Mouse (Mus musculus) intestine, embryonic 16.5 days (tissue): ENCODE results near the gene Tbcd. TPM values are rescaled to one million over a fixed set of nuclear protein-coding genes. Genes with fewer than 3 reads are reported as not detected.

Experiments used
- ATAC-seq: fragments of 200-750 bp; cut with Nextera tagmentation; 2 replicates; pipeline ENCODE4 v1.8.0; 2017; ENCODE audit warnings: moderate TSS enrichment, moderate library complexity
- H3K27ac ChIP-seq: fragments of 300-500 bp; sonication (generic); 2 replicates; pipeline ENCODE4 v1.5.1; 2014; ENCODE audit warnings: mild to moderate bottlenecking, low read length
- H3K27me3 ChIP-seq: fragments of 300-500 bp; sonication (generic); replicated peaks from 2 replicates; pipeline ENCODE4 v1.6.1; 2014; ENCODE audit warnings: low read length, control low read depth, mixed read lengths; ENCODE audit not compliant: control insufficient read depth, insufficient read depth
- H3K36me3 ChIP-seq: fragments of 300-500 bp; sonication (generic); 2 replicates; pipeline ENCODE4 v1.6.1; 2014; ENCODE audit warnings: low read length, control low read depth; ENCODE audit not compliant: control insufficient read depth, insufficient read depth
- H3K4me1 ChIP-seq: fragments of 300-500 bp; sonication (generic); 2 replicates; pipeline ENCODE4 v1.6.1; 2014; ENCODE audit warnings: low read length, control low read depth, mixed read lengths; ENCODE audit not compliant: control insufficient read depth, insufficient read depth
- H3K4me2 ChIP-seq: fragments of 300-500 bp; sonication (generic); 2 replicates; pipeline ENCODE4 v1.6.1; 2014; ENCODE audit warnings: low read depth, low read length, control low read depth
- H3K4me3 ChIP-seq: fragments of 300-500 bp; sonication (generic); 2 replicates; pipeline ENCODE4 v1.5.1; 2014; ENCODE audit warnings: mild to moderate bottlenecking, low read length
- H3K9ac ChIP-seq: fragments of 300-500 bp; sonication (generic); 2 replicates; pipeline ENCODE4 v1.6.1; 2014; ENCODE audit warnings: low read depth, low read length
- H3K9me3 ChIP-seq: fragments of 300-500 bp; sonication (generic); 2 replicates; pipeline ENCODE4 v1.6.1; 2016; ENCODE audit warnings: low read length, control low read depth; ENCODE audit not compliant: control insufficient read depth
- WGBS: fragments of 180-500 bp; shearing (Covaris S2); extraction: QIAGEN DNeasy Blood & Tissue Kit; methylation state at CpG from one replicate; pipeline ENCODE4 v1.1.7; 2014; 5-methylcytosine and 5-hydroxymethylcytosine counted together
- polyA plus RNA-seq: library from polyadenylated mRNA; unstranded; fragments of >200 nt; fragmentation: Nextera tagmentation; extraction: Ambion mirVana; gene quantifications from 2 replicates; pipeline ENCODE4 v1.2.1, GENCODE M21; 2015

Tbcd gene
- polyA plus RNA-seq, 1 experiment from 2014 or later, result 35.3 TPM

- H3K4me1 ChIP-seq, result no peaks in the 10 kb centered on the region
- no peak overlapping the region for H3K4me3 ChIP-seq
- no peak overlapping the region for H3K9ac ChIP-seq
- ATAC-seq, result no peak
- H3K4me2 ChIP-seq, result no peak overlapping the region
- WGBS, result 80% methylated on average over 4 of the region's 4 CpGs
- no peaks in the 10 kb centered on the region for H3K27me3 ChIP-seq
- H3K9me3 ChIP-seq, result no peaks in the 10 kb centered on the region
- no peak overlapping the region for H3K27ac ChIP-seq
- H3K36me3 ChIP-seq, result 0 out of 2 replicates have a peak, but pooled peaks cover 3% of the 10 kb centered on the region
Observed at GRCm38 (mm10) chr11:121502000-121502860, 50.5 kb downstream of the Tbcd start.

DNA sequence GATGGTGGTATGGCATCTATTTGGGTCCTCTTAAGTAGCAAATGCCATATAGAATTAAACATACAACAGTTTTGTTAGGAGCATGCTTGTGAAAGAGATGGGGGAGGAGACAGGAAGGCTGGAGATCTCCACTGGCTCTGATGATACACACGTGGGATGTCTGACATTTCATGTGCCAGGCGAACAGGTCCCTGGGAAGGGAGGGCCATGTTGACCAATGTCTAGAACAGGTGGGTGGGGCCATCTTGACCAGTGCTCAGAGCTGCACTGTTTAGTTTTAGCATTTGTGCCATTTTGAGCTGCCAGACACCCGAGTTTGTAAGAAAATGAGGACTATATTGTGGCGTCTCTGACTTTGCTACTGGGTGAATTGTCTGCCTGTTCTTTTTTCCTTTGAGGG is 56.7 kb downstream of the Tbcd start:
- Histone ChIP-seq H3K9me3 (no peaks in the 10 kb centered on the region), H3K27ac (no peak overlapping the region), H3K36me3 (no peaks in the 10 kb centered on the region), H3K9ac (no peak overlapping the region), H3K4me3 (no peak overlapping the region), H3K4me1 (peaks cover 4% of the 10 kb centered on the region; the same call in 1 of the 2 replicates), H3K27me3 (no peaks in the 10 kb centered on the region), H3K4me2 (no peak overlapping the region)
- WGBS, result 61% methylated on average over 4 of the region's 4 CpGs
- no peak for ATAC-seq

- ATAC-seq, result no peak
Observed at GRCm38 (mm10) chr11:121510512-121511246, 58.9 kb downstream of the Tbcd start.

DNA sequence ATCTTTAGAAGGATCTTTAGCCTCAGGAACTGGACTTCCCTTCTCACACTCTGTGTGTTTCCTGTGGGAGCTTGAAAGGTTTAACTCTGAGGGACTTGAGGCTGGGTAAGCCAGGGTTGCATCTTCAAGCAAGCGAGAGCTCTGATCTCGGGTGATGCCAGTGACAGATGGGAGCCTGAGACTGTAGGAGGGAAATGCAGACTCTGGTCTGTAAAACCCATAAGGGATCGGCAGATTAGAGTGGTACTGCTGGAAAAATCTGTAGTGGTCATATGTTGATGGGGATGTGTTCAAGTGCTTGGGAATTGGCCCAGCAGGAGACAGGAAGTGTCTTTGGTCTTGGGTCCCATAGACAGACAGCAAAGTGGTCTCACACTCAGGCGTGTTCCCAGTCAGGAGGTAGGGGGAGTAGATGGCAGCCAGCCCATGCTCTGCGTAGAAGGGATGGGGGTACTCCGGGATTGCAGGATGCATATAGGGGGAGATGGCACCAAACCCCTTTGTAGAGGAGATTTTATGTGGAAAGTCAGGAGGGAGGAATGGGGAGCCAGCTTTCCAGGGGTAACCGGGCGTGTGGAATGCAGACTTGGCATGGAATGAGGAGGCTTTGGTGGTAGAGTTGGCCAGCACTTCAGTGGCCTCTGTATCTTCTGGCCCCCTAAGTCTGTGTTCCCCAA is 61.3 kb downstream of the Tbcd start:
- ATAC-seq, result no peak
- H3K27ac ChIP-seq, result no peak overlapping the region
- no peaks in the 10 kb centered on the region for H3K36me3 ChIP-seq
- 91% methylated on average over 8 of the region's 8 CpGs for WGBS
- no peak overlapping the region for H3K4me3 ChIP-seq
- H3K4me1 ChIP-seq, result peaks cover 20% of the 10 kb centered on the region
- no peaks in the 10 kb centered on the region for H3K9me3 ChIP-seq
- no peak overlapping the region for H3K4me2 ChIP-seq
- H3K27me3 ChIP-seq, result no peaks in the 10 kb centered on the region
- no peak overlapping the region for H3K9ac ChIP-seq

More at GRCm38 (mm10) chr11:121510512-121511246, 58.9 kb downstream of the Tbcd start:
- Histone ChIP-seq H3K4me2 (no peak overlapping the region), H3K27me3 (no peaks in the 10 kb centered on the region), H3K4me1 (peaks cover 4% of the 10 kb centered on the region; the same call in 1 of the 2 replicates), H3K4me3 (no peak overlapping the region), H3K9ac (no peak overlapping the region), H3K9me3 (no peaks in the 10 kb centered on the region), H3K36me3 (no peaks in the 10 kb centered on the region), H3K27ac (no peak overlapping the region)
- WGBS, result 56% methylated on average over 9 of the region's 9 CpGs

GRCm38 (mm10) chr11:121515996-121516395 is 64.2 kb downstream of the Tbcd start:
- H3K36me3 ChIP-seq, result no peaks in the 10 kb centered on the region
- H3K9me3 ChIP-seq, result no peaks in the 10 kb centered on the region
- no peak overlapping the region for H3K4me2 ChIP-seq
- H3K4me1 ChIP-seq, result peaks cover 16% of the 10 kb centered on the region
- no peak for ATAC-seq
- 85% methylated on average over 9 of the region's 9 CpGs for WGBS
- H3K27me3 ChIP-seq, result no peaks in the 10 kb centered on the region
- no peak overlapping the region for H3K4me3 ChIP-seq
- H3K9ac ChIP-seq, result no peak overlapping the region
- H3K27ac ChIP-seq, result no peak overlapping the region

GRCm38 (mm10) chr11:121516906-121517305 is 65.2 kb downstream of the Tbcd start:
- 56% methylated on average over 3 of the region's 3 CpGs for WGBS
- H3K27me3 ChIP-seq, result no peaks in the 10 kb centered on the region
- peak; percentile 63 for ATAC-seq
- H3K27ac ChIP-seq, result no peak overlapping the region
- no peak overlapping the region for H3K4me2 ChIP-seq
- peaks cover 16% of the 10 kb centered on the region for H3K4me1 ChIP-seq
- H3K36me3 ChIP-seq, result no peaks in the 10 kb centered on the region
- H3K4me3 ChIP-seq, result no peak overlapping the region
- H3K9me3 ChIP-seq, result no peaks in the 10 kb centered on the region
- no peak overlapping the region for H3K9ac ChIP-seq

DNA sequence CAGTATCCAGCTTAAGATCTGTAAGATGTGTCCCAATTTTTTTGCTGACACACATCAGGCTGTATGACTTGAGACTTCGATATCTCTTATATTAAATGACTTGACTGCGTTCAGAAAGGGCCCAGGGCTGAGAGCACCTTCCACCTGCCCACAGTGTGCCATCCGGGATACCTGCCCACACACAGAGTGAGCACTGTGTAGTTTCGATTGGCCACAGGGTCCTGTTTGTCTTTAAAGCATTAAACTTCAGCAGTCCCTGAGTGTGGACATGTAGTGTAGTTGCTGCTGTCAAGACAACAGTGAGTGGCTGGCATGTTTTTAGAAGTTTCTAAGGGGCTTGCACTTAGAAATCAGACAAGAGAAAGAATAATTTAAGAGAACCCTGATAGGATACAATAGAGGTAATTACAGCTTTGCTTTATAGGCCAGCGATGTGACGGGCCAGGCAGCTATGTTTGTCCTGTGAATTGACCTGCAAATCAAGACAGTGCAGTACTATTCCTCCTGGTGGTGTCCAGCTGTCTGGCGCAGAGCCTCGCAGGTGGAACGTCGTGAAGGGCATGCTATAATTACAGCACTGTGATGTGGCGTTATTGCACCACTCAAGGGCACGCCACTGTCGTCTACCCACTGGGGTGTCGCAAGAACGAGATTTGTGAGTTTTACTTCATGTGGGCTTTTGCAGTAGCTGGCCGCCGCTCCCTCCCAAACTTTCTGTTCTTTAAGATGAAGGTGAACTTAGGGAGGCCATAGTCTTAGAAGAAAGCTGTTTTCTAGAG is 66.1 kb downstream of the Tbcd start:
- no peaks in the 10 kb centered on the region for H3K9me3 ChIP-seq
- no peak overlapping the region for H3K4me3 ChIP-seq
- H3K27ac ChIP-seq, result no peak overlapping the region
- H3K9ac ChIP-seq, result no peak overlapping the region
- H3K4me1 ChIP-seq, result peaks cover 16% of the 10 kb centered on the region
- no peak overlapping the region for H3K4me2 ChIP-seq
- 64% methylated on average over 17 of the region's 17 CpGs for WGBS
- no peaks in the 10 kb centered on the region for H3K36me3 ChIP-seq
- H3K27me3 ChIP-seq, result no peaks in the 10 kb centered on the region
- peak; percentile 73 for ATAC-seq

GRCm38 (mm10) chr11:121519131-121519530 is 67.4 kb downstream of the Tbcd start, which contains the start of gene Zfp750:
Gene Zfp750 (minus strand): TSS chr11:121519333.
- H3K4me3 ChIP-seq, result no peak within 1 kb of the TSS
- peaks cover 16% of the 10 kb centered on the region for H3K4me1 ChIP-seq
- H3K27me3 ChIP-seq, result no peaks in the 10 kb centered on the region
- no peak within 1 kb of the TSS for H3K4me2 ChIP-seq
- H3K9me3 ChIP-seq, result no peaks in the 10 kb centered on the region
- 0 out of 2 replicates have a peak, but pooled peaks have one; percentile 29 for ATAC-seq
- no peak within 1 kb of the TSS for H3K27ac ChIP-seq
- H3K36me3 ChIP-seq, result no peaks in the 10 kb centered on the region
- WGBS, result 52% methylated on average over 10 of the region's 10 CpGs
- H3K9ac ChIP-seq, result no peak within 1 kb of the TSS
